Comparison of ENCODE assay signal across 21 mouse cellular contexts in genomic region chr5:92927667-92928066, GRCm38 (mm10).
DNase-seq lines count a peak whose midpoint lies in the region; ATAC-seq and TF ChIP-seq lines count a peak whose summit lies in the region.
"Had no signal": no experiment of that assay in that cellular context is flagged by ENCODE, and none has a peak within 500 bp of the region (broad histone marks: within the 10 kb centered on the region; RNA-seq: fewer than 3 reads in every experiment).

No protein-coding gene starts in this region.

- in situ Hi-C loops in ES-E14 (cut with MboI; ENCODE audit: low sequenced_read_pairs in 2 of 2, unreplicated experiment in 2 of 2) = no loop called here

- ATAC-seq in intestine, embryonic 16.5 days = no peak
- ATAC-seq in intestine, postnatal 0 days = no peak
- ATAC-seq: CD4-positive, CD25-positive, alpha-beta regulatory T cell, adult 4 months; forebrain, embryonic 14.5 days had no signal

- H3K36me3 ChIP-seq in heart, adult 2 months (ENCODE audit: control insufficient read depth, insufficient read depth, low read length) = peaks cover 2% of the 10 kb centered on the region; the same call in 1 of the 2 replicates
- no peaks in the 10 kb centered on the region; the same call in 1 of the 2 replicates for H3K36me3 ChIP-seq in intestine, embryonic 16.5 days (ENCODE audit: control insufficient read depth, insufficient read depth, low read length)
- H3K36me3 ChIP-seq in intestine, postnatal 0 days (ENCODE audit: control insufficient read depth, insufficient read depth) = peaks cover 14% of the 10 kb centered on the region; the same call in 1 of the 2 replicates
- peaks cover 5% of the 10 kb centered on the region; the same call in 1 of the 2 replicates for H3K36me3 ChIP-seq in ES-E14 (ENCODE audit: control insufficient read depth, insufficient read depth, low read length, poor library complexity, severe bottlenecking)

- H3K79me2 ChIP-seq in heart, adult 2 months (replicated peaks; ENCODE audit: control insufficient read depth, insufficient read depth, low read length) = 0 out of 2 replicates have a peak, but pooled peaks cover 1% of the 10 kb centered on the region

- H3K27ac ChIP-seq in heart, adult 2 months = peak overlapping the region; percentile 83
- 0 out of 2 replicates have a peak overlapping the region, but pooled peaks have one; percentile 25 for H3K27ac ChIP-seq in intestine, embryonic 16.5 days (ENCODE audit: low read length)
- H3K27ac ChIP-seq in intestine, postnatal 0 days (ENCODE audit: low read depth, low read length) = no peak overlapping the region
- 0 out of 2 replicates have a peak overlapping the region, but pooled peaks have one; percentile 15 for H3K27ac ChIP-seq in ES-E14 (ENCODE audit: insufficient read depth, low read depth, low read length, poor library complexity, severe bottlenecking)
- H3K27ac ChIP-seq in cerebellum, adult 2 months (ENCODE audit: insufficient read depth, low read length) = no peak overlapping the region
- H3K27ac ChIP-seq: embryonic facial prominence, embryonic 10.5 days; hindbrain, embryonic 14.5 days; macrophage had no signal

- no peaks in the 10 kb centered on the region for H3K9me3 ChIP-seq in intestine, embryonic 16.5 days (ENCODE audit: control insufficient read depth, low read length)
- H3K9me3 ChIP-seq in intestine, postnatal 0 days (ENCODE audit: control insufficient read depth) = no peaks in the 10 kb centered on the region
- no peaks in the 10 kb centered on the region for H3K9me3 ChIP-seq in ES-E14 (ENCODE audit: control insufficient read depth, insufficient read depth, low read depth, low read length)
- H3K9me3 ChIP-seq: embryonic facial prominence, embryonic 10.5 days had no signal

- intact Hi-C loops in heart, adult 2 months (cut with DNase I) = no loop called here
- intact Hi-C loops in heart, postnatal 14 days (cut with DNase I) = loop anchor here (2.0 kb wide), 1 partner anchor 25 kb away; no protein-coding TSS in a partner anchor

- no peak for TF ChIP-seq EP300 in heart, adult 2 months (IDR thresholded peaks at IDR 0.05; ENCODE audit: insufficient read depth, low read depth, low read length)

- H3K9ac ChIP-seq in heart, adult 2 months (ENCODE audit: low read depth, low read length) = peak overlapping the region; percentile 55
- no peak overlapping the region for H3K9ac ChIP-seq in intestine, embryonic 16.5 days (ENCODE audit: low read depth, low read length)
- no peak overlapping the region for H3K9ac ChIP-seq in intestine, postnatal 0 days (ENCODE audit: low read depth, low read length)
- H3K9ac ChIP-seq in ES-E14 (ENCODE audit: insufficient read depth, low read depth, low read length, poor library complexity, severe bottlenecking) = no peak overlapping the region
- H3K9ac ChIP-seq: hindbrain, embryonic 14.5 days; lung, embryonic 14.5 days had no signal

- TF ChIP-seq POLR2A in heart, adult 2 months (IDR thresholded peaks at IDR 0.05; ENCODE audit: insufficient read depth, low read depth, low read length) = no peak
- TF ChIP-seq POLR2A in cerebellum, adult 2 months (IDR thresholded peaks at IDR 0.05; ENCODE audit: borderline replicate concordance, insufficient read depth, low read length) = no peak

- no peaks in the 10 kb centered on the region for H3K27me3 ChIP-seq in heart, adult 2 months (ENCODE audit: control insufficient read depth, insufficient read depth, low read length)
- no peaks in the 10 kb centered on the region for H3K27me3 ChIP-seq in intestine, embryonic 16.5 days (replicated peaks; ENCODE audit: control insufficient read depth, insufficient read depth, low read length)
- no peaks in the 10 kb centered on the region for H3K27me3 ChIP-seq in intestine, postnatal 0 days (replicated peaks; ENCODE audit: control insufficient read depth, insufficient read depth, low read length)
- H3K27me3 ChIP-seq in cerebellum, adult 2 months (ENCODE audit: control insufficient read depth, insufficient read depth, low read length) = no peaks in the 10 kb centered on the region

- TF ChIP-seq CTCF in heart, adult 2 months (IDR thresholded peaks at IDR 0.05) = no peak
- no peak for TF ChIP-seq CTCF in intestine, postnatal 0 days (IDR thresholded peaks at IDR 0.05; ENCODE audit: low read depth)
- no peak for TF ChIP-seq CTCF in cerebellum, adult 2 months (IDR thresholded peaks at IDR 0.05; ENCODE audit: borderline replicate concordance, insufficient read depth, low read depth, low read length)

- peaks cover 16% of the 10 kb centered on the region for H3K4me1 ChIP-seq in heart, adult 2 months (ENCODE audit: control insufficient read depth, insufficient read depth, low read length)
- H3K4me1 ChIP-seq in intestine, embryonic 16.5 days (ENCODE audit: control insufficient read depth, insufficient read depth, low read length) = peaks cover 39% of the 10 kb centered on the region
- peaks cover 12% of the 10 kb centered on the region; the same call in 1 of the 2 replicates for H3K4me1 ChIP-seq in intestine, postnatal 0 days (replicated peaks; ENCODE audit: control insufficient read depth, insufficient read depth, low read length)
- H3K4me1 ChIP-seq in ES-E14 (ENCODE audit: control insufficient read depth in 2 of 2, insufficient read depth in 2 of 2, low read length in 2 of 2, poor library complexity in 1 of 2) = peaks cover 2 to 3% of the 10 kb centered on the region in 2 experiments; a peak in 1 of 4 replicates
- H3K4me1 ChIP-seq in cerebellum, adult 2 months (ENCODE audit: control insufficient read depth, insufficient read depth, low read length) = no peaks in the 10 kb centered on the region

- no peak overlapping the region for H3K4me2 ChIP-seq in intestine, embryonic 16.5 days (ENCODE audit: low read depth, low read length)
- H3K4me2 ChIP-seq in intestine, postnatal 0 days (replicated peaks; ENCODE audit: low read depth) = no peak overlapping the region
- H3K4me2 ChIP-seq: hindbrain, embryonic 14.5 days; lung, embryonic 14.5 days; midbrain, embryonic 11.5 days had no signal

- DNase-seq in heart, adult 2 months = no peak
- no peak for DNase-seq in heart, postnatal 14 days
- DNase-seq in ES-E14 (ENCODE audit: low read depth, low spot score) = no peak
- DNase-seq in kidney, postnatal 10 days = peak; percentile 22
- no peak for DNase-seq in cerebellum, adult 2 months
- DNase-seq in adrenal gland, adult 8-10 months = no peak
- DNase-seq: adrenal gland, postnatal 14 days; cerebellum, adult 11-12 months; cerebellum, postnatal 36 days; layer of hippocampus, adult 9-11 months; lung, embryonic 14.5 days; right cerebral cortex, postnatal 25 days; thymus, postnatal 14 days had no signal

- no peak overlapping the region for H3K4me3 ChIP-seq in heart, adult 2 months
- H3K4me3 ChIP-seq in intestine, embryonic 16.5 days (ENCODE audit: low read length) = no peak overlapping the region
- no peak overlapping the region for H3K4me3 ChIP-seq in intestine, postnatal 0 days (ENCODE audit: low read depth, low read length)
- H3K4me3 ChIP-seq in ES-E14 (ENCODE audit: insufficient read depth in 1 of 2, low read depth in 1 of 2, low read length in 2 of 2, poor library complexity in 1 of 2, severe bottlenecking in 1 of 2) = peak overlapping the region in 1 of 2 experiments; percentile 7; a peak in 1 of 4 replicates
- H3K4me3 ChIP-seq in cerebellum, adult 2 months (replicated peaks; ENCODE audit: insufficient read depth, low read depth, low read length) = no peak overlapping the region
- H3K4me3 ChIP-seq: embryonic facial prominence, embryonic 10.5 days had no signal

- WGBS in heart, adult 2 months = 59% methylated on average over 10 of the region's 10 CpGs
- WGBS in intestine, embryonic 16.5 days = 70% methylated on average over 10 of the region's 10 CpGs
- 64% methylated on average over 10 of the region's 10 CpGs for WGBS in intestine, postnatal 0 days
- WGBS in cerebellum, adult 2 months = 78% methylated on average over 10 of the region's 10 CpGs

TF ChIP-seq in ES-E14, 5 proteins besides CTCF, POLR2A, EP300 and RAD21:
- TF ChIP-seq MAFK (IDR thresholded peaks at IDR 0.05; ENCODE audit: insufficient read depth, low read depth, low read length) (no peak), HCFC1 (IDR thresholded peaks at IDR 0.05; ENCODE audit: borderline replicate concordance, insufficient read depth, low read length) (no peak), ZNF384 (IDR thresholded peaks at IDR 0.05; ENCODE audit: low read depth, low read length) (no peak), ZC3H11A (IDR thresholded peaks at IDR 0.05; ENCODE audit: borderline replicate concordance, low read depth, low read length) (no peak), CHD2 (IDR thresholded peaks at IDR 0.05; ENCODE audit: low read depth, low read length) (no peak)
TF ChIP-seq in ES-E14: peak in this region for 0.

Comparison
In these comparisons a context has a peak if more than half of its experiments do, and no peak if none do; other contexts are left out.
1. H3K27ac ChIP-seq: peak in heart, adult 2 months (single experiment), intestine, embryonic 16.5 days (single experiment) and ES-E14 (single experiment); none in intestine, postnatal 0 days (single experiment) and cerebellum, adult 2 months (single experiment).